Mouse (Mus musculus) gastrocnemius, adult 2 months (tissue): ENCODE results near the gene Ankub1. TPM values are rescaled to one million over a fixed set of nuclear protein-coding genes. Genes with fewer than 3 reads are reported as not detected.
A peak's percentile ranks its signal among the peaks of the same experiment; 100 is the strongest.

ENCODE experiments used
- DNase-seq: peaks from one replicate; pipeline ENCODE4 v3.0.0; 2022
- H3K27ac ChIP-seq: fragments of 200-600 bp; 2 replicates; pipeline ENCODE4 v1.8.1; 2022; ENCODE audit warnings: mild to moderate bottlenecking
- H3K4me3 ChIP-seq: fragments of 200-600 bp; 2 replicates; pipeline ENCODE4 v1.8.1; 2022; ENCODE audit warnings: mild to moderate bottlenecking, moderate library complexity
- CTCF ChIP-seq: fragments of 200-600 bp; IDR thresholded peaks from 2 replicates; pipeline ENCODE4 v1.8.1; 2022; ENCODE audit warnings: antibody characterized with exemption, mild to moderate bottlenecking, moderate library complexity
- intact Hi-C: fragments of 180-260 bp; cut with DNase I; formaldehyde crosslinking; loops from one replicate; pipeline ENCODE4 v1.15.1; 2025
- microRNA-seq: library from miRNA; unstranded; fragments of <30 nt; microRNA quantifications from one replicate; pipeline ENCODE4 v1.2.0, GENCODE M21; 2021
- total RNA-seq, 2 experiments: library from RNA; stranded (reverse); gene quantifications; 2 replicates each; pipeline ENCODE4 v1.2.3; 2021

The Ankub1 gene
- total RNA-seq, 2 experiments from 2014 or later, result not detected

- H3K4me3 ChIP-seq, result no peak overlapping the region
- DNase-seq, result no peak
- H3K27ac ChIP-seq, result no peak overlapping the region
- intact Hi-C loops, result loop anchor here (5.0 kb wide), 1 partner anchor 360 kb away; no protein-coding TSS in a partner anchor
- TF ChIP-seq CTCF, result no peak
These were observed 65.6 kb downstream of the Ankub1 start for GRCm38 (mm10) chr3:57626954-57627513.

GRCm38 (mm10) chr3:57625275-57625997, 67.2 kb downstream of the Ankub1 start:
- H3K27ac ChIP-seq, result peak overlapping the region; percentile 65
- H3K4me3 ChIP-seq, result peak overlapping the region; percentile 74
- DNase-seq, result peak; percentile 71

GRCm38 (mm10) chr3:57619718-57620117, 72.9 kb downstream of the Ankub1 start:
- Histone ChIP-seq H3K4me3 (no peak overlapping the region), H3K27ac (no peak overlapping the region)
- intact Hi-C loops, result loop anchor here (1.0 to 5.0 kb wide), 3 partner anchors 13 to 149 kb away; partner anchors contain the start of gene Wwtr1
- TF ChIP-seq CTCF, result peak; percentile 70
- peak; percentile 46 for DNase-seq

More at GRCm38 (mm10) chr3:57625275-57625997, 67.2 kb downstream of the Ankub1 start:
- peak; percentile 84 for TF ChIP-seq CTCF
- intact Hi-C loops, result loop anchor here (5.0 kb wide), 1 partner anchor 358 kb away; no protein-coding TSS in a partner anchor

GRCm38 (mm10) chr3:57615652-57616051, 76.9 kb downstream of the Ankub1 start:
- Histone ChIP-seq H3K27ac (no peak overlapping the region), H3K4me3 (no peak overlapping the region)
- TF ChIP-seq CTCF, result peak; percentile 60
- no peak for DNase-seq
- intact Hi-C loops, result no loop called here

GRCm38 (mm10) chr3:57612430-57612997, 80.1 kb downstream of the Ankub1 start:
- no peak; the same call in 1 of the 2 replicates for TF ChIP-seq CTCF
- Histone ChIP-seq H3K4me3 (no peak overlapping the region), H3K27ac (peak overlapping the region; percentile 52)
- intact Hi-C loops, result no loop called here
- DNase-seq, result no peak

- TF ChIP-seq CTCF, result no peak
- peak overlapping the region; percentile 31; the same call in 1 of the 2 replicates for H3K27ac ChIP-seq
- no peak overlapping the region for H3K4me3 ChIP-seq
- intact Hi-C loops, result no loop called here
- DNase-seq, result no peak
These were observed 80.8 kb downstream of the Ankub1 start for GRCm38 (mm10) chr3:57611776-57612175.

Small RNAs within 50 kb of the gene (microRNA-seq; reads per million reads assigned to microRNA genes)
- not detected for gene Mir6377

Other genes with a start within 250 kb of the Ankub1 start
- 10 to 100 TPM; 22.4 to 31.7 TPM for gene Wwtr1, start 116.9 kb downstream of the Ankub1 start, total RNA-seq
- gene Commd2, start 41.1 kb downstream of the Ankub1 start, total RNA-seq, result 10 to 100 TPM; 10.4 to 12.1 TPM
- 10 to 100 TPM; 34.9 to 35.9 TPM for gene Rnf13, start 43.3 kb upstream of the Ankub1 start, total RNA-seq
- gene Pfn2, start 155.3 kb upstream of the Ankub1 start, total RNA-seq, result 100 to 1,000 TPM; 168 to 189 TPM